Mouse (Mus musculus) E14TG2a.4 (cell line): ENCODE measurements around the gene Ctnnal1.

Source experiments
- CTCF ChIP-seq: conservative IDR thresholded peaks from 2 replicates; pipeline ENCODE4 v1.5.1; 2014; ENCODE audit warnings: low read length
- NANOG ChIP-seq: IDR thresholded peaks from 2 replicates; pipeline ENCODE4 v1.6.1; 2014; ENCODE audit warnings: borderline replicate concordance, low read length, mixed read lengths
- POU5F1 ChIP-seq: IDR thresholded peaks from 2 replicates; pipeline ENCODE4 v1.6.1; 2014; ENCODE audit warnings: low read length, borderline replicate concordance

DNA sequence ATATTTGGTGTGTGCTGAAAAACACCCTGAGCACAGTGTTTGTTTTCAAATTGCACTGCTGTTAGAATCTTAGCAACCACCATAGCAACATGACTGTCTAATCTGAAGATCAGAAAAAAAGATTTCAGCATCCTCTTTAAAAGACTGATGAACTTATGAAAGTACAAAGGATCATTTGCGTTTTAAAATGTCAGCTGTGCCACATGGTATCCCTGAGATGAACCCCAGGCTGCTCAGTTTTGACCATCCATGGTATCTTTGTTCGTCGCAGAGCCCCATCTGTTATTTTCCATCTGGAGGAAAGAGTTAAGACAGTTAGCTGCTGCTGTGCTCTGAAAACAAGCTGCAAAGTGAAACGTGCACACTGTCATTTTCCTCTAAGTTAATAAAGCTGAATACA lies 52.9 kb downstream of the Ctnnal1 start:
- no peak for TF ChIP-seq CTCF
- TF ChIP-seq NANOG = no peak
- TF ChIP-seq POU5F1 = no peak
